Comparison of ENCODE assay signal across 23 mouse cellular contexts in genomic region chr3:79516958-79517357, GRCm38 (mm10). TPM values are rescaled to one million over a fixed set of nuclear protein-coding genes. Genes with fewer than 3 reads are reported as not detected.
DNase-seq lines count a peak whose midpoint lies in the region; ATAC-seq and TF ChIP-seq lines count a peak whose summit lies in the region.
"Had no signal": no experiment of that assay in that cellular context is flagged by ENCODE, and none has a peak within 500 bp of the region (broad histone marks: within the 10 kb centered on the region; RNA-seq: fewer than 3 reads in every experiment).

No protein-coding gene starts in this region.

- H3K27ac ChIP-seq in heart, embryonic 11.5 days (ENCODE audit: low read depth, low read length), result no peak overlapping the region
- peak overlapping the region; percentile 58 for H3K27ac ChIP-seq in heart, embryonic 16.5 days (ENCODE audit: low read length)
- H3K27ac ChIP-seq in layer of hippocampus, adult 2 months, result peak overlapping the region; percentile 85
- H3K27ac ChIP-seq: forebrain, embryonic 13.5 days; intestine, embryonic 15.5 days; liver, embryonic 14.5 days; macrophage had no signal

- no peaks in the 10 kb centered on the region for H3K27me3 ChIP-seq in heart, embryonic 11.5 days (ENCODE audit: control insufficient read depth, insufficient read depth, low read length)
- no peaks in the 10 kb centered on the region for H3K27me3 ChIP-seq in heart, embryonic 16.5 days (ENCODE audit: control insufficient read depth, insufficient read depth, low read length)
- H3K27me3 ChIP-seq: forebrain, embryonic 13.5 days; intestine, embryonic 15.5 days had no signal

- whole genome bisulfite sequencing in heart, embryonic 11.5 days (ENCODE audit: insufficient replicate concordance), result 86% methylated on average over 4 of the region's 4 CpGs
- 81% methylated on average over 4 of the region's 4 CpGs for WGBS in heart, embryonic 16.5 days

- peaks cover 31% of the 10 kb centered on the region for H3K4me1 ChIP-seq in heart, embryonic 11.5 days (ENCODE audit: control insufficient read depth, insufficient read depth, low read length)
- peaks cover 31% of the 10 kb centered on the region for H3K4me1 ChIP-seq in heart, embryonic 16.5 days (ENCODE audit: control insufficient read depth, insufficient read depth, low read length)

- TF ChIP-seq CTCF in layer of hippocampus, adult 2 months (conservative IDR thresholded peaks at IDR 0.05), result no peak

- no peaks in the 10 kb centered on the region for H3K36me3 ChIP-seq in heart, embryonic 11.5 days (ENCODE audit: control insufficient read depth, insufficient read depth, low read length)
- H3K36me3 ChIP-seq in heart, embryonic 16.5 days (ENCODE audit: control insufficient read depth, insufficient read depth), result no peaks in the 10 kb centered on the region
- H3K36me3 ChIP-seq: intestine, embryonic 15.5 days had no signal

- intact Hi-C loops in left cerebral cortex, postnatal 36 days (cut with DNase I), result loop anchor here (5.0 kb wide), 1 partner anchor 50 kb away; the partner anchor contains the start of gene Fnip2

- H3K9me3 ChIP-seq in heart, embryonic 11.5 days (replicated peaks; ENCODE audit: control insufficient read depth, low read length), result no peaks in the 10 kb centered on the region
- no peaks in the 10 kb centered on the region for H3K9me3 ChIP-seq in heart, embryonic 16.5 days (replicated peaks; ENCODE audit: control insufficient read depth, low read length)
- H3K9me3 ChIP-seq: forebrain, embryonic 13.5 days; intestine, embryonic 15.5 days had no signal

- H3K9ac ChIP-seq in heart, embryonic 11.5 days (ENCODE audit: low read depth, low read length), result no peak overlapping the region; the same call in 1 of the 2 replicates
- H3K9ac ChIP-seq in heart, embryonic 16.5 days (ENCODE audit: low read length), result no peak overlapping the region
- H3K9ac ChIP-seq: forebrain, embryonic 13.5 days; intestine, embryonic 15.5 days; liver, embryonic 14.5 days had no signal

- H3K4me3 ChIP-seq in heart, embryonic 11.5 days (ENCODE audit: low read depth, low read length), result no peak overlapping the region
- no peak overlapping the region for H3K4me3 ChIP-seq in heart, embryonic 16.5 days (ENCODE audit: low read length)
- no peak overlapping the region for H3K4me3 ChIP-seq in layer of hippocampus, adult 2 months
- H3K4me3 ChIP-seq: erythroblast, embryonic 14.5 days; forebrain, embryonic 13.5 days; intestine, embryonic 15.5 days had no signal

- ATAC-seq in heart, embryonic 11.5 days (replicated peaks; ENCODE audit: insufficient number of reproducible peaks, low FRiP score, low TSS enrichment), result no peak
- ATAC-seq in heart, embryonic 16.5 days (replicated peaks; ENCODE audit: extremely low read depth, insufficient read depth, low FRiP score), result no peak
- ATAC-seq: activated CD4-positive, CD25-positive, alpha-beta regulatory T cell, adult 4 months; forebrain, embryonic 13.5 days; hindbrain, postnatal 0 days had no signal

- H3K4me2 ChIP-seq in heart, embryonic 11.5 days, result no peak overlapping the region
- H3K4me2 ChIP-seq in heart, embryonic 16.5 days (ENCODE audit: low read depth, low read length), result no peak overlapping the region
- H3K4me2 ChIP-seq: forebrain, embryonic 13.5 days had no signal

- DNase-seq in heart, adult 11 months, result peak; percentile 57
- DNase-seq in heart, adult 9 months (ENCODE audit: low spot score in 2 of 2), result no peak
- DNase-seq in layer of hippocampus, adult 2 months (ENCODE audit: low spot score in 2 of 2), result no peak
- DNase-seq in layer of hippocampus, adult 9-10 months (ENCODE audit: low spot score), result no peak
- DNase-seq in left cerebral cortex, postnatal 36 days (ENCODE audit: low spot score in 2 of 2), result no peak
- DNase-seq: adrenal gland, adult 2 months; adrenal gland, postnatal 36 days; B cell, adult 2 months; gastrocnemius, postnatal 25 days; kidney, adult 8-10 months; left cerebral cortex, postnatal 4 days; lung, adult 2 months; midbrain, embryonic 14.5 days; thymus, postnatal 4 days had no signal

RNA-seq across cellular contexts. Expression of gene Fnip2, which starts 50.6 kb away (rescaled TPM):
- polyA plus RNA-seq in heart, embryonic 11.5 days (2014; fragmentation: Nextera tagmentation; extraction: Ambion mirVana), result 5.0 and 6.2 TPM in 2 replicates
- polyA plus RNA-seq in heart, embryonic 16.5 days (2015; fragmentation: Nextera tagmentation; extraction: Ambion mirVana), result 2.6 and 2.7 TPM in 2 replicates
- 10 to 100 TPM; 22.2 to 26.9 TPM for total RNA-seq in layer of hippocampus, adult 2 months (2021)
- 10 to 100 TPM; 17.7 to 19.7 TPM for total RNA-seq in left cerebral cortex, postnatal 36 days (2021)
